Mouse (Mus musculus) frontal cortex, postnatal 25 days (tissue): ENCODE measurements around the gene Plekhj1.
"Not testable (repeated sequence)": the region's sequence is repeated elsewhere in the genome, so short reads cannot be mapped to it uniquely, and the experiment has no call there.

Source experiments
- DNase-seq, 2 experiments: peaks; one replicate each; pipeline ENCODE4 v3.0.0; 2022; ENCODE audit warnings: low spot score in 2 of 2

Gene Plekhj1

DNA sequence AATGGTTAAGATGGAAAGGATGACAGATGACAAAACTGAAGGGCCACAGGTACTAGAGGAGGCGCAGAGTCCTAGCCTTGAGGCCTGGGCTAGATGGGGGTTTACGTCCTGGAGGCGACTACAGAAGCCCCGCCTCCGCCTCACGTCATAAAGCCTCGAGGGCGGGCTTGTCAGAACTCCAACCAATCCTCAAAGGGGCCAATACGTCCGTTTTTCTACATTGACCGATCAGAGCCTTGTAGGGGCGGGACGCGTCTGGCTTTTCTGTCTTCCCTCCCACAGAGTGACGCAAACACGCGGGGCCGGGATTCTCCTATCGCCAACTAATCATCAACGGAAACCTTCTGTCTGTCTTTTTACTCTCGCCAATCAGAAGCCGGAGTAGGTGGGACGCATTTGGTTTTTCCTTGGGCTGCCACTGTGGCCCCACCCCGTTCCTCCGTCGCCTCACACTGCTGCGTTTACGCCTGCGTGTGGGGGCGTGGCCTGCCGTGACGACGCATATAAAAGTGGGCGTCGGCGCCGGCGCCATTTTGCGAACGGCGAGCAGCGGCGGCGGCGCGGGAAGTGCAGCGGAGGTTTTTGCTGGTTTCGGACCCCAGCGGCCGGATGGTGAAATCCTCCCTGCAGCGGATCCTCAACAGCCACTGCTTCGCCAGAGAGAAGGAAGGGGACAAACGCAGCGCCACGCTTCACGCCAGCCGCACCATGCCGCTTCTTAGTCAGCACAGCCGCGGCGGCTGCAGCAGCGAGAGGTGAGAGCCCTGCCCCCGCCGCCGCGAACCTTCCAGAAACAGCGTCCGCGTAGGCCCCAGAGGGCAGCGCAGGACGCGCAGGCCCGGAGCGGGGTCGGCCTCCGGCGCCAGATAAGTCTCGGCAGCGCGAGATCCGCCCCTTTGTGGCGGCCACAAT lies 28.0 kb upstream of the Plekhj1 start, which contains the start of gene Oaz1:
Oaz1 (plus strand) TSS at position 506 of the 912 bp plus-strand sequence.
- peak; percentile 97 to 98 for DNase-seq

DNA sequence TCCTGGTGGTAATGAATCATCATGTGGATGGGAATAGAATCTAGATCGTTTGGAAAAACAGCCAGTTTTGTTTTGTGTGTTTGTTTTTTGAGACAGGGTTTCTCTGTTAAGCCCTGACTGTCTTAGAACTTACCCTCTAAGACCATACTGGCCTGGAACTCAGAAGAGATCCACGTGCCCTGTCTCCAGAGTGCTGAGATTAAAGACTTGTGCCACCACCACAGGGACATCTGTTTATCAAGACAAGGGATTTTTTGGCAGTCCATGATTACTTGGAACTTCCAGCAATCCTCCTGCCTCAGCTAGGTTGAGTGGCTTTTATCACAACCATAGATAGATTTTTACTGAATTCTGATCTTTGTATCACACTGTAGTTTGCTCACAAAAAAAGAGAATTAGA lies 26.4 kb upstream of the Plekhj1 start:
- no peak for DNase-seq

DNA sequence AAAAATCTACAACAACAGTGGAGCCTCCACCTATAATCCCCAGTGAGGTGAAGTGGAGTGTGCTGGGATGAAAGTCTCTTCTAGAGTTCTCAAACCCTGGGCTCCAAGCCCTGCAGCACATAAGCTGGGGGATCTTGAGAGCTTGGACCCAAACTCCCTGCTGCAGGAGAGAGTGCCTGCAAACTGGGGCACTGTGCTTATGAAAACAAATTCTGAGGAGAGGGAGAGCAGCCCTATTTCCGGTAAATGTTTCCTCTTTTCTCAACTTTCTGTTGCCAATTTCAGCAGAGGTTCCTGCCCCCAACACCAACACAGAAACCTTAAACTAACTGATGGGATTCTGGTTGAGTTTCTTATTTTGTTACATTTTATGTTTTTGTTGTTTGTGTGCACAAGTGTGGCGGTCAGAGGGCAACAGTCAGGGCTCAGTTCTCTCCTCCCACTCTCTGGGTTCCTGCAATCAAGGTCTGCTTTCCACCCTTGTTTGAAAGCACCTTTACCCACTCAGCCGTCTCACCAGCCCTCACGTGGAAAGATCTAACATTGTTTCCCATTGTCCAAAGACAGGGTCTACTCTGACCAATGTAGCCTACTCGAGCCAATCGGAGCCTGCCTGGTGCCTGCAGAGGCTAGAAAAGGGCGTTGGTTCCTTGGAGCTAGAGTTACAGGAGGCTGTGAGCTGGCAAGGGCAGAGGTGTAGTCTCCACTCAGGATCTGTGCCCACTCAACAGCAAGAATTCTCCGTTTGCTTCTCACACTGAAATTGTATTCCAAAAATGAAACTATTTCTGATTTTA lies 25.6 kb upstream of the Plekhj1 start:
- DNase-seq = no peak

DNA sequence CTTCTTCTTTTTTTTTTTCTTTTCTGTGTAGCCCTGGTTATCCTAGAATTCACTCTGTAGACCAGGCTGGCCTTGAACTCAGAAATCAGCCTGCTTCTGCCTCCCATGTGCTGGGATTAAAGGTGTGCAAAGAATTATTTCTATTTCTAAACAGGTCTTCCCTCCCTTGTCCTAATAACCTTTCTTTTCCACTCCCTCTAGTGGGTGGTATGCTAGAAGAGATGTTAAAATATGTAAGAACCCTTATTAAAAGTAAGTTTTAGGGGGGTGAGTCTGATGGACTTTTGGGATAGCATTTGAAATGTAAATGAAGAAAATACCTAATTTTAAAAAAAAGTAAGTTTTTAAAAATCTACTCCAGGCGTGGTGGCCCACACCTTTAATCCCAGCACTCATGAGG lies 24.9 kb upstream of the Plekhj1 start:
- no peak for DNase-seq

DNA sequence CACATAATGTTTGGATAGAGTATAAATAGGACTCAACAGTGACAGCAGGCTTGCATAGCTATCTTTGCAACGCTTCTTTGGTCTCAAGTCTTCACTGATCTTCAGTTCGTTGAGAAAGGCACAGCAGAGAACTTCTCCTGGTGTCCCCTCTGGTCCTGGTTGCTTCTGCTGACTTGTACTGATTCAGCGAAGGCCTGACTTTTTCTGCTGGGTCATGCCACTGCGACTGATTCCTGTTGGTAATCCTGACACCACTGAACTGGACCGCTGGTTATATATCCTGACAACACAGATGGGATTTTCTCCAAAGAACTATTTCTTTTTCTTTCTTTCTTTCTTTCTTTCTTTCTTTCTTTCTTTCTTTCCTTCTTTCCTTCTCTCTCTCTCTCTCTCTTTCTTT lies 24.1 kb upstream of the Plekhj1 start:
- DNase-seq = no peak

DNA sequence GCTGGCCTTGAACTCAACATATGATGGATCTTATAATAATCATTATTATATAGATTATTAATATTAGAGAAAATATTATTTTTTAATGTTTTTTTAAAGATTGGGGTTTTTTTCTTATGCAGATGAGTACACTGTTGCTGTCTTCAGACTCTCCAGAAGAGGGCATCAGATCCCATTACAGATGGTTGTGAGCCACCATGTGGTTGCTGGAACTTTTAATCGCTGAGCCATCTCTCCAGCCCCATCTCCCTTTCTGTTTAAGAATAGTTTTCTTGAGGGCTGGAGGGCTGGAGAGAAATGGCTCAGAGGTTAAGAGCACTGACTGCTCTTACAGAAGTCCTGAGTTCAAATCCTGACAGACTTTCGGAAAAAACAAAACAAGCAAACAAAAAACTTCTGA lies 23.6 kb upstream of the Plekhj1 start:
- DNase-seq = no peak

DNA sequence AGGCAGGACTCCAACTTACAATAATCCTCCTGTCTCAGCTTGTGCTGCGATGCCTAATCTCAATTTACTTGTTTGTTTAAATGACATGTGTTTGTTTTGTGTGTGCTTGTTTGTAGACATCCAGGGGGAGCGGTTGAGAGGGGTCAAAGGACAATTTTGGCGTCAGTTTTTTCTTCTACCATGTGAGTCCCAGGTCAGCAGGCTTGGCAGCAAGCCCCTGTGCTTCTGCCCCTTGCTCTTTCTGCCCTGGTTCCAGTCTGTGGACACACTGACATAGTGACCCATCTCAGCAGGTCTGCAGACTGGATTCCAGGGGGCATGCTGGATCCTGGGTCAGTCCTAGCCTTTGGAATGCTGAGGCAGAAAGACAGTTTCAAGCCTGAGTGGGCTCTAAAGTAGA lies 21.0 kb upstream of the Plekhj1 start:
- no peak for DNase-seq

DNA sequence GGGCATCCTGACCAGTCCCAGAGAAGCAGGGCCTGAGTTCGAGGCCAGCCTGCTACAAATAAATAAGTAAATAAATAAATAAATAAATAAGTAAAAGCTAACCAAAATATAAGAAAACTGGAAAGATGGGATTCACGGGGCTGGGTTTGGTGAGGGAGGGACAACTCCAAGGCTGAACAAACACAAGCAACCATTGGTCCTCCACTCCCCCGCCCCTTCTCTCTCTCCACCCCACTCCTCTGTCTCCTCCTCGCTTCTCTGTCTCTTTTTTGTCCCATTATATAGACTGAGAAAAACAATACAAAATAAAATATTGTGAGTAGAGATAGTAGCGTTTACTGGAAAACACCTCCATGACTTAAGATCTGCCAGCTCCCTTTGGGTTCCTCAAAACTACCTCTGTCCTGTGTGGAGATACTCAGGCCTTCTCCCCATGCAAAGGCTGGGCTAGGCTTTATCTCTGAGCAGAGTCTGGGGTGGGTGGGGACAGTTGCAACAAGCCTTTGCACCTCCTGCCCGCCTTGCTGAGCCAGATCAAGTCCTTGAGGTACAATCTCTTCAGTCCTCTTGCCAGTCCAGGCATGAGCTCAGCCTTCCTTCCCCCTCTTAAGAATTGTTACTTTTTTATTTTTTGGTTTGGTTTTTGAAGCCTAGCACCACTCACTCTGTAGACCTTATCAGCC lies 20.3 kb upstream of the Plekhj1 start:
- DNase-seq = no peak

DNA sequence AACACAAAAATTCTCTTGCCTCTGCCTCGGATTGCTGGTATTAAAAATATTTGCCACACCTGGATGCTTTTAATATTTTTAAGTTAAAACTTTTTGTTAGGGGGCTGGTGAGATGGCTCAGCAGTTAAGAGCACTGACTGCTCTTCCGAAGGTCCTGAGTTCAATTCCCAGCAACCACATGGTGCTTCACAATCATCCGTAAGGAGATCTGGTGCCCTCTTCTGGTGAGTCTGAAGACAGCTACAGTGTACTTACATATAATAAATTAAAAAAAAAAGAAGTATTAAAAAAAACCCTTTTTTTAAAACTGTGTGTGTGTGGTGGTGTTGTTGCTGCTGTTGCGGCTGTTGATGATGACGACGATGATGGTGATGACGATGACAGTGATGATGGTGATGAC lies 19.5 kb upstream of the Plekhj1 start:
- DNase-seq = not testable (repeated sequence)

DNA sequence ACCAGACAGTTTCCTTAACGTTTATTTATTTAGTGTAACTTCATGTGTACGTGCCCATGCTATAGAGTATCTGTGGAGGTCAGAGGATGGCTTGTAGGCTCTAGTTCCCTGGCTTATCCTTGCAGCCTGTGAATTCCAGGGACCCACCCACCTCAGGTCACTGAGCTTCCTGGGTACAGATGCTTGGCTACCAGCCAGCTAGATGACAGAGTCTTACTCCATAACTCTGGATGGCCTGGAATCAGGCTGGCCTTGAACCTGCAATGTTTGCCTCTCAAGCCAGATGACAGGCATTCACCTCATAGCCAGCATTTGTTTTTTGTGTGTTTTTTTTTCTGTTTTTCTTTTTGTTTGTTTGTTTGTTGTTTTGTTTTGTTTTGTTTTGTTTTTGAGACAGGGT lies 18.7 kb upstream of the Plekhj1 start:
- no peak for DNase-seq

DNA sequence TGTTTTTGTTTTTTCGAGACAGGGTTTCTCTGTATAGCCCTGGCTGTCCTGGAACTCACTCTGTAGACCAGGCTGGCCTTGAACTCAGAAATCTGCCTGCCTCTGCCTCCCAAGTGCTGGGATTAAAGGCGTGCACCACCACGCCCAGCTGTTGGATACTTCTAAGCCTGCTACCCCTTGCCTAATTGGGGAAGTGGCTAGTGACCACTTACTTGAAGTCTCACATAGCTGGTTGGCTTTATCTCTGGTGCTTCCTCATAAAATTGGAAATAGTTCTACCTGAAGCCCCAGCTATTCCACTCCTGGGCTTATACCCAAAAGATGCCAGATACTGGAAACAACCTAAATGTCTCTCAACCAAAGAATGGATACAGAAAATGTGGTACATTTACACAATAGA lies 17.9 kb upstream of the Plekhj1 start:
- DNase-seq = not testable (repeated sequence)

DNA sequence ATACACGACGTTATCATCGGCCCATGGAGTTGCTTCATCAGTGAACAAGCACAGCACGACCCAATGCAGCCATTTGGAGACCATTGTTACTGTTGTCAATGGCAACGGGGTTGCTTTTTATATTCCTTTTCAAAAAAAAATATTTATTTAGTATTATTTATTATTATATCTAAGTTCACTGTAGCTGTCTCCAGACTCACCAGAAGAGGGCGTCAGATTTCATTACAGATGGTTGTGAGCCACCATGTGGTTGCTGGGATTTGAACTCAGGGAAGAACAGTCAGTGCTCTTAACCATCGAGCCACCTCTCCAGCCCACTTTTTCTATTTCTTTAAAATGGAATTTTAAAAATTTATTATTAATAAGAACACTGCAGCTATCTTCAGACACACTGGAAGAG lies 16.4 kb upstream of the Plekhj1 start:
- DNase-seq = no peak

DNA sequence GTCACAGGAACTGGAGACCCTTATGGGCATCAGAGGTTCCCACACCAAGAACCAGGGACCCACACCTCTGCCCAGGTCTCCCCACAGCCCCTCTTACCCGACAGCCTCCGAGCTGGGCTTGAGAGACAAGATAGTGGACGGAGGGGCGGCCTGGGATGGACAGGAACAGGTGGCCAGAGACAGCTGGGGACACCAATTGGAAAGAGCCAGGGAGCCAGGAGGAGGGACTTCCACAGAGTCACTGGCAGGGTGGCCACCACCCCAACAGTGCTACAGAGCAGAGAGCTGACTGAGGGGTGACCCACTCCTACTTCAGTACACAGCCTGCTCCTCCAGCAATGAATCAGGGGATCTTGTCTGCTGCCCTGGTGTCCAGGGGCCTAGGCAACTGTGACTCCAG lies 14.9 kb upstream of the Plekhj1 start, which contains the start of gene Jsrp1:
Jsrp1 (minus strand) TSS at position 133 of the 400 bp plus-strand sequence.
- DNase-seq = no peak

DNA sequence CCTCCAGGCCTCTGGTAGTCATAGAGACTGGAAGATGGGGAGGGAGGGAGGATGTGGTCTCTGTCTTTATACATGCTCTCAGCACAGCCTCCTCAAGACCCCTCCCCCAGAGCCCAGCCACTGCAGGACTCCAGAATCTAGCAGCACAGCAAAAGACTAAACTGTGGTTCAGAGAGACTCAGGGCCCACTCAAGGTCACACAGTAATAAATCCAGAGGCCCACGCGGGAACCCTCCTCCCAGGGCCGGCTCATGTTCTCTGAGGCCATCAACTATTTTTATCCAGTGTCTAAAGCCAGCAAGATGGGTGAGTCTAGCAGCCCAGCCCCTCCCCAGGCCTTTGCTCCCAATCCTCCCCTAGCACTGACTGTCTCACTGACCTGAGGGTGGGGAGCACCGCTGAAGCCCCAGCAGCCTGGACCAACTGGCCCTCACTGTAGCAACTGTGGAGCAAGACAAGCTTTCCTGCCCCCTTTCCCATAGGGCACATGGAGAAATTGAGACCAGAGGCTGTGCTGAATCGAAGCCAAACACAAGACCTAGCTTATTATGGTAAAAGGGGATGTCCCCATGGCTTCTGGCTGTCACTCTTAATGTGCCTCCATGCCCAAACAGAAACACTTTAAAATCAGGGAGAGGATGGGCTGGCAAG lies 14.1 kb upstream of the Plekhj1 start:
- no peak for DNase-seq

DNA sequence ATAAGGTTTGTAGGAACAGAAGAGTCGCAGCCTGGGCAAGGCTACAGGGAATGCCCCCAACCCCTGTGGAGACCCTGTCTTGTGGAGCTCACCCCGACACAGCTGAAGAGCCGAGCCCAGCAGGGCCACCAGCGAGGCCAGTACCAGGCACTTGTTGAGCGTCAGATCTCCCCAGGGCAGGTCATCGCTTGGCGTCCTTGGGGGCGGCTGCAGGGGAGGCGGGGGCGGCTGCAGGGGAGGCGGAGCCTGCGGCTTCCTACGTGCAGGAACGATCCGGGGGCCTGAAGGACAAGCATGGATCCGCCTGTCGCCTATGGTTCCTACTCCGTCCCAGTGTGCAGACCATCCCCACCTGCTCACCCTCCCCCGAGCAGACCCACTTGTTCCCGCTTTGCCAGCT lies 11.7 kb upstream of the Plekhj1 start:
- DNase-seq = no peak

DNA sequence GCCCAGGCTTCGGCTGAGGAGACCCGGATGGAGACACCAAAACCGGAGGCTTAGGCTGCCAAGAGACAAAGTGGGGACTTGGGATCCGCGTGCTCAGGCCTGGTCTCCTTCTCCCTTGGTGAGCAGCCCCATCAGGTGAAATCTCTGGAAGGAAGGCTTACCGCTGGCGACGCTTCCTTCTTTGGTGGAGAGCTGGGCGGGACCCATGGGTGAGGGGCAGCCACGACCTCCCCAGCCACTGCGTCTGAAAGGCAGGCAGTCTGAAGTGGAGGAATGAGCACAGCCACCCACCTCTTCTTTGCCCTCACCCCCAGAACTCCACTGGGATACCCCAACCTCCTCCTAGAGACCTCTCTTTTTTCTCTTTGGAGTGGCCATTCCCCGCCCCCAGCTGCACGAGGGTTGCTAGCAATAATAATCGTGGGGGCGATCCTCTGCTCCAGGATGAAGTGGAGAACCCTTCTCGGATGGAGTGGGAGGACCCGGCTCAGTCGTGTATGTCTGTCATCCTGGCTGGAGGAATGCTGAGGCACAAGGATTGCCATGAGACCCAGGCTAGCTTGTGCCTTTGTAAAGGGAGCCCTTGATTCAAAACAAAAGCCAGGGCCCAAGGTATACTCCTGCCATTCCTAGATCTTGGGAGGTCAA lies 10.7 kb upstream of the Plekhj1 start:
- no peak for DNase-seq

DNA sequence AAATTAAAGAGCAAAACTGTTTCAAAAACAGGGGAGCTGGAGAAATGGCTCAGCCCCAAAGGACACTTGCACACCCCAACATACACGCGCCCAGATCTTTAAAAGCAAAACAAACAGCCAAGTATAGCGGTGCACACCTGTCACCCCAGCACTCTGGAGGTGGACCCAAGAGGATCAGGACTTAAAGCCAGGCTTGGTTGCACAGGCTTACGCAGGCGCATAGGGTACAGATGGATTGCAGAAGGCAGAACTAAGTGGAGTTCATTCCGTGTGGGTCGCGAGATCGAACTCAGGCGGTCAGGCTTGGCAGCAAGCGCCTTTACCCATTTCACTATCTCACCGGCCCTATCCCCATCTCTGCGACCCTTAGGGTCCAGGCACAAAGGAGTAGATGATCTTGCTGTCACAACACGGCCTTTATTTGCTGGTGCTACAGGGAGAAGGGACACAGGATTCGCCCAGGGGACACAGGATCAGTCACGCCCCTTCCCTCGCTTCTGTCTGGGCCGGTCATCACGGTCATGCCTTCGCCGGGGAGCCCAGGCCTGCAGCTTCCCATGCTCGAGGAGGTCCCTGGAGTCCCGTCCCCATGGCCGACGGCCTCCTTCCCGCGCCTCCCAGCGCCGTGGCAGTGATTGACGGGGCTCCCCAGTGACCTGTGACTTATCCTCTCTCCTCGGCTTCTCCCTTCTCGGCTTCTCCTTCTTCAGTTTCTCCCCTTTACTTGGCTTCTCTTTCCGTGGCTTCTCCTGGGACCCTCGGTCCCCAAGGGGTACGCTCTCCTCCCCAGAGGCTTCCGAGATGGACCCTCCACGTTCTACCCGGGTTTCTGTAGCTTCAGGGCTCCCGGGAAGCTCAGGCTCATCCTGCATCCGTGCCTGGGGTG lies 9.9 kb upstream of the Plekhj1 start:
- DNase-seq = no peak

DNA sequence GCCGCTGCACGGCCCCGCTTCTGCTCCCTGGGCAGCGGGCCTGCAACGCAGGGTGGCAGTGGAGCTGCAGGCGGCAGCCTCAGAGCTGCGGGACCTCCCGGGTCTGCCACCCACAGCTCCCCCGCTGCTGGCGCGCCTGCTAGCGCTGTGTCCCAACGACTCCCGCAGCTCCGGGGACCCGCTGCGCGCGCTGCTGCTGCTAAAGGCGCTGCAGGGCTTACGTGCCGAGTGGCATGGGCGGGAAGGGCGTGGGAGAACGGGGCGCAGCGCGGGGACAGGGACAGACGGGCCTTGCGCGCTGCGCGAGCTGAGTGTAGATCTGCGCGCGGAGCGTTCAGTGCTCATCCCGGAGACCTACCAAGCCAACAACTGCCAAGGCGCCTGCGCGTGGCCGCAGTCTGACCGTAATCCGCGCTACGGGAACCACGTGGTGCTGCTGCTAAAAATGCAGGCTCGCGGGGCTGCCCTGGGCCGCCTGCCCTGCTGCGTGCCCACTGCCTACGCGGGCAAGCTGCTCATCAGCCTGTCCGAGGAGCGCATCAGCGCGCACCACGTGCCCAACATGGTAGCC lies 8.7 kb upstream of the Plekhj1 start:
- DNase-seq = peak; percentile 71 to 72

DNA sequence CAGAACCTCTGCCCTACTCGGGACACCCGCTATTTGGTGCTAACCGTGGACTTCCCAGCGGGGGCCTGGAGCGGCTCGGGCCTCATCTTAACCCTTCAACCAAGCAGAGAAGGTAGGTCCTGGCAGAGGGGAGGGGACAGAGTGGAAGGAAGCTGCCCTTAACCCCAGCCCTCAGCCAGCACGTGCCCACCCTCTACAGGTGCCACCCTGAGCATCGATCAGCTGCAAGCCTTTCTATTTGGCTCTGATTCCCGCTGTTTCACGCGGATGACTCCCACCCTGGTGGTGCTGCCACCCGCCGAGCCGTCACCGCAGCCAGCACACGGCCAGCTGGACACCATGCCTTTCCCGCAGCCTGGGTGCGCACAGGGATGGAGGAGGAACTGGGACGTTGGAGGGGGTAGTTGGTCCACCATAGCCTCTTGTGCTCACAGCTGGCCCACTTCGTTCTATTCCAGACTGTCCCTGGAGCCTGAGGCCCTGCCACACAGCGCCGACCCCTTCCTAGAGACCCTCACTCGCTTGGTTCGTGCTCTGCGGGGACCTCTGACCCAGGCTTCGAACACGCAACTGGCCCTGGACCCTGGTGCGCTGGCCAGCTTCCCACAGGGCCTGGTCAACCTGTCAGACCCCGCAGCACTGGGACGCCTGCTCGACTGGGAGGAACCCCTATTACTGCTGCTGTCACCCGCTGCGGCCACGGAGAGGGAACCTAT lies 8.1 kb upstream of the Plekhj1 start:
- no peak for DNase-seq
